Mouse (Mus musculus) Muller cell, postnatal 12 days (primary cell): Measurements from ENCODE around the gene Cpeb1.

ENCODE experiments used
- DNase-seq: peaks from one replicate; pipeline ENCODE4 v3.0.0-alpha.2; 2015; ENCODE audit errors: inconsistent ontology term

Gene Cpeb1

DNA sequence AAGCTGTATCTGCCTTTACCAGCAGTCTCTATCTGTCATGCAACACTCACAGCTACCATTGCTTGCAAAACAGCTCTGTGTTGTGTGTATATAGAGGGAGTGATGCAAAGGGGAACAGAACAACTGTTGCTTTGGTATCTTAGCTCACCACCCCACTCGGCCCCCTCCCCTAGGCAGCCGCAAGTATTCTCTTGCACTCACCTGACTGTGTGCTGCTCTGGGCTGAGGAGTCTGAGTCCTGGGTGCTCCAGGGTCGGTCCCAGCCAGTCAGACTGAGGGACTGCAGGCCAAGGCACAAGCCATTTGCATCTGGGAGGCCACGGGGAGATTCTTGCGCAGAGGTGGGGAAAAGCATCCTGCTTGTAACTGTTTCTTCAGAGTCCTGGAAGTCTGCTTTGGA is 83.5 kb downstream of the Cpeb1 start:
- no peak for DNase-seq

DNA sequence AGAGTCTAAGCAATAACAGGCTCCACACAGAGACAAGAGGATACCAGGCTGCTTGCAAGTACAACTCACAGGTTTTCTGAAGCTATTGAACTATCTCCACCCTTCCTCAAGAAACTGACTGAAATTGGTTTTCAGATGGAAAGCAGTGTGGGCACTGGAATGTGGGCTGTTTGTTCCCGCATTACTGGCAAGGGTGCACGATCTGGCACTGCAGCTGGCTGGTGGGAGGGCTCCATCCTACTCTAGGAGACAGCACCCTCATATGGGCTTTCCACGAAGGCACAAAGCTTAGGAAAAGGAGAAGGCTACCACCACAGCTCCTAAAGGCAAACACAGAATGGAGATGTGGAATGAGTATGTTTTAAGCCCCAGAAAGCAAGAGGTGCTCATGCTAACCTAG is 85.5 kb downstream of the Cpeb1 start:
- peak; percentile 30 for DNase-seq

DNA sequence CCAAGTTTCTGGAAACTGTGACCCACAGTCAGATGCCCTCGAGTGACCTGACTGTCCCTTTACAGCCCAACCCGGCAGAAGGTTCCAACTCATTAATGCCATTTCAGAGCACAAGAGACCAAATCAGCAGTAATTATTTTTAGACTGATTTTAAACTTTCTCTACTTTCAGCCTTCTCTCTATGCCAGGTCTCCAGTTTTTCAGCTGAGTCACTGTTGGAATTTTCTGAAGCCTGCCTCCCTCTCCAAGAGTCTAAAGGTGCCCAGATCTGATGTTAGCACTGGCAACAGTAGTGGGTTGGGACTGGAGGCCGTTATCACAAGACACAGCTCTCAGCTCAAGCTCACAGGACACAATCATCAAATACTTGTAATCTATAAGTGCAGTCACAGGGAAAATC is 87.3 kb downstream of the Cpeb1 start:
- peak; percentile 66 for DNase-seq

DNA sequence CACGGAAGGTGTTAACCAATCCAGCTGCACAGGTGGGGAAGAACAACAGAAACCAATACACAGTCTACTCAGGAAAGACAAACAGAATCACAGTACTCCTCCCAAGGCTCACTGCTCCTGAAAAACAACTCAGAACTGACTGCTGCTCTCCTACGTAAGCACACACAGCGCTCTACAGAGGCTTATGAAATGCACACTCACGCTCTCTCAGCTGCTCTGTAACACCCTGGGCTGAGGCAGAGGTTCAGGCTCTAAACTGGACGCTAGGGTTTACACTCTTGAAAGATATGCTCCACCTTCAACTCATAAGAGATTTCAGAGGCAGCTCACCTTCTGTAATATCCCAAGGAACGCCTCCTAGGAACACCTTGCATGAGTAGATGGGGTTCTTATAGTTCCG is 98.3 kb downstream of the Cpeb1 start:
- no peak for DNase-seq

DNA sequence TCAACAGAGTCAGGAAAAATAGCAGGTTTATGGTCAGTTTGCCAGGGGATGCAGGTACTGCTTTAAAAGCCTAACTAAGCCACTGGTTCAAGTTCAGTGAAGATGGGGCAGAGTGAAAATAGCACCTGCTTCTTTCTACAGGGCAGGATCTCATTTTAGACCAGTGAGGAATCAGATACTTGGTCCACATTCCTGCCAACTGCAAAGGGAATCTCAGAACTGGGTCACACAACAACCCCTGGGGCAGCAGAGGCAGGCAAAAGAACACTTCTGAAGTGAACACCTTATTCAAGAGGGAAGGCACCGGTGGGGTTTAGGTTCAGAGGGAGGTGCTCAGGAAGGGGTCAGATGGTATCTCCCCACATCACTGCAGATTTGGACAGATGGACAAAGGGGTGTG is 98.9 kb downstream of the Cpeb1 start:
- DNase-seq: no peak

DNA sequence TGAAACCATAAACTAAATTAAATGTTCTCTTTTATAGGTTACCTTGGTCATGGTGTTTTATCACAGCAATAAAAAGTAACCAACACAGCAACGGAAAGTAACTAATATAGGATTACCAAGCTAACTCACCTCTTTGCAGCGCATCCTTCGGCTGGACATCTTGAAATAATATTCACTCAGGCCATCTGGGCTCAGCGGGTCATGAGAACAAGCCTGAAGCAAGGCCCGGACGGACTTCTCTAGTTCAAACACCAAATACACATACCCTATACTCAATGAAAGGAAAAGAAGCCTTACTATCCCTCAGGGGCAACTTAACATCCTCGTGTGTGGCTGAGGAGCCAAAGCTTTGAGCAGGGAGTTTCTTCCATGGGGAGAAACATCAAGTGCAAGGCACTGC is 99.5 kb downstream of the Cpeb1 start:
- no peak for DNase-seq

DNA sequence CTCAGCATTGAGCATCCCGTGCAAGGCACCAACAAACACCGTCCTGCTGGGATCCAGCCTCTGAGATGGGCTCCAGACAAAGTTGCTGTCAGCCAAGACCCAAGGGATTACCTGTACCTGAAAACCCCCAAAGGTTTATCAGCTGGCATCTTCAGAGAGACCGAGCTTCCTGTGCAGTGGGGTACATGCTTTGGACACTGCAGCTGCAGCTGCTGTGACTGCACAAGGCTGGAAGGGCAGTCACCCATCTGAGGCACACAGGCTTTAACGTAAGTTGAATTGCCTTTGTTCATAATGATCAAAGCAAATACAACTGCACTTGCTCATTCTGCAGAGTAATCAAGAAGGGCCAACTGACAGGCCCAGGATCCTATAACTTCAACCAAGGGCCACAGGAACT is 103.4 kb downstream of the Cpeb1 start:
- no peak for DNase-seq

DNA sequence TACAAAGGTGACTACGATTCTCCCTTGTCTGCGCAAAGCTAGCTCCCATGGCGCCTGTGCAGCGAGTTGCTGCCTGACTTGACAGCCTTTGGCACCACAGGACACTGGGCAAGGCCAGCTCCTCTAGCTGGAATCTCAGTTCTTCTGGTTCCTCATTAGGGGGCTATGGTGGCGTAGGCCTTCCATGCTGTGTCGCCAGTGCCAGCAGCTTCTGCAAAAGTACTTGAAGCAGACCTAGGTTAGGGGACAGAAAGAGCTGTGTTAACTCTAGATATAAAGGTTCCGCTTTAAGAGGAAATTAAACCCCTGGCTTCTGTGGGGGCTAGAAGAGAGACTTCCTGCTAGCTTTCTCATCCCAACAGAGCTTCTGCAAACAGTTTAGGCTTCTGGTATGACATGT is 107.1 kb downstream of the Cpeb1 start:
- DNase-seq: no peak

DNA sequence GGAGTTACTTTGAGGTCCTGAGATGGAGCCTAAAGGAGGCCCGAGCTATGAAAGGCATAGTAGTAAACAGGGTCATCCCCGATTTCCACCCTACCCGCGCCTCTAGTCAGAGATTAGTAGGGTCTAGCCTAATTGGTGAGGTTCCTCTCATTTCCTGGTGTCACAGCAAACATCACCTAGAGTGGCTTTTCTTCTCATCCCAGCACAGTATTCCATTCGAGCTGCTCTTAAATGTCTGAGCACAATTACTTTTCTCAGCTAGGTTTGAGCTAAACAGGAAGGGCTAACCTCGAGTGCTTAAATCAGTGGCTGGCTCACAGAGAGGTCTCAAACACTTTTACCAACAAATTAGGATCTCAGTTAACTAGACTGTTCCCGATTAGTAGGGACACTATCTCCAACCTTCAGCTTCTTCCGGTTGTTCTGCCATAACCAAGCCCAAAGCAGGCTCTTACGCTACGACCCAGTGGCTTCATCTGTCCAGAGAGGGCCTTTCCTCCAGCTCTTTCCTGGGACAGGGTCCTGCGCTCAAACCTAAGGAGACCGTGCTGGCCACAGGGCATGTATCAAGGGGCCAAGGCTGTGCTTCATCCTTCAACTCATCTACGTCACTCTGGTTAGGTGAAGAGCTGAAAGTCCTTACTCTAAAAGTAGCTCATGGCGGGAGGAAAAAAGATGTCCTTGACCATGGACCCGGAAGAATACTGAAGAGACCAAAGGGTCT is 109.7 kb downstream of the Cpeb1 start:
- DNase-seq: no peak

DNA sequence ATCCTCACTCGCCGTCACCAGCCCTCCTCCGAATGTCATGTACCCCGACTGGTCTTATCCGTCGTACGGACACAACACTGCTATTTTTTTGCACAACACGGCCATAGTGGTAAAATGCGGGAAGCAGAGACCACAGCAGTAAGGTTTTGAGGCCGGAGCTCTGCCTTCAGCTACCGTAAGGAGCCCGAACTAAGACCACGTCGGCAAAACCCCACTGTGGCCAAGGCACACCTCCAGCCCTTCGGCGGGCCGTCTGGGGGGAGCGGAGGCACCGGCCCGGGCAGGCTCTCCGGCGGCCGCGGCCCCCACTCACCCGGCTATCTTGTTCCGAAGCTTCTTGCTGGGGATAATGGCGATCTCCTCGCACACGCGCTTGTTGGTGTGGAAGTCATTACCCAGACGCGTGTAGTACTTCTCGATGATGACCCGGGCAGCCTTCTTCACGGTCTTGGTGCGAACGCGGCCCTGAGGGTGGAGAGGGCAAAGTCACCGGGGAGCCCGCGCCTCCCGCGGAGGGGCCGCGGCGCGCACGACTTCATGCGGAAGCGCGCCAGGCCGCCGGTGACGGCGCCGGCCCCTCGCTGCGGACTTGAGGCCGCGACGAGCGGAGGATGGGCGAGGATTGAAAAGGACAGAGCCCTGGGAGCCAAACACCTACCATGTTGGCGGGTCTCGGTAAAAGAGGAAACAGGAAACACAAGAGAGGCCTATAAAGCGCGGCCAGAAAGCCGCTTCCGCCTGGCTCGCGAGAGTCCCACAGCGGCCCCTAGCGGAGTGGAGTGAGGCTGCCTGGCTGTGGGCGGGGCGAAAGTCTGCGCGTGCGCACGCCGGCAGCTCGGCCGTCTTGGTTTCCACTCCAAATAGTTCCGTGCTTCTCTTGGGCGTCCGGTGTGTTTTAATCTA is 110.5 kb downstream of the Cpeb1 start, which contains the start of gene Rps17:
Gene Rps17 (minus strand): TSS at position 711 of the 903 bp plus-strand sequence.
- DNase-seq: peak; percentile 92

DNA sequence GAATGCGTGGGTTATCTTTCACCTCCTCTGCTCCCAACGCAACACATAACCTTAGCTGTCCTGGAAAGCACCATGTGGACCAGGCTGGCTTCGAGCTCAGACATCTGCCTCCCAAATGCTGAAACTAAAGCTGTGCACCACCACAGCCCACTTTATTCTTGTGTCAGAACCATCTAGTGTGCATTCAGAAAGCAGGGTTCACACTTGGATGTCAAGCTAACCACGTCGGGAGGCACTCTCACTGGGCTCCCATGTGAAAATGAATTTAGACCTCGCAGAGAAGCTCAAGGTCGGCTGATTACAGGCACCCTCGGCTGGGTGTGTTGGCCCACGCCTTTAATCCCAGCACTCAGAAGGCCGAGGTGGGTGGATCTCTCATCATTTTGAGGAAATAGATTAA is 111.4 kb downstream of the Cpeb1 start:
- no peak for DNase-seq

DNA sequence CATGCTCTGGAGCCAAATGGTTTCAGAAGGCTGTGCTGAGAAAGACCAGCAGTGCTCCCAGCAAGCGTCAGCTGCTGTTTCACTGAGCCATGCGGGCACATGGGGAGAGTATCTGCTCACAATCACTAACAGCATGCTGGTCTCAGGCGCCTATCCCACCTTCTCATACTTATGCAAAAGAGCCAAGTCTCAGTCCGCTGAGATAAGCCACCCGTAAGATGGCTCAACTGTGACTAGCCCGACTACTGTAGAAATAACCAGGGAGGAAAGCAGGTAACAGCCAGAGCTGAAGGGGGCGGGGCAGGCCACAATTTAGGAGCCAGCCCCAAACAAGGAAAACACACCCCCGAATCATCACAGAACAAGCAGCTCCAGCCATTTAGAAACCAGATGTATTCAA is 111.9 kb downstream of the Cpeb1 start:
- DNase-seq: no peak

DNA sequence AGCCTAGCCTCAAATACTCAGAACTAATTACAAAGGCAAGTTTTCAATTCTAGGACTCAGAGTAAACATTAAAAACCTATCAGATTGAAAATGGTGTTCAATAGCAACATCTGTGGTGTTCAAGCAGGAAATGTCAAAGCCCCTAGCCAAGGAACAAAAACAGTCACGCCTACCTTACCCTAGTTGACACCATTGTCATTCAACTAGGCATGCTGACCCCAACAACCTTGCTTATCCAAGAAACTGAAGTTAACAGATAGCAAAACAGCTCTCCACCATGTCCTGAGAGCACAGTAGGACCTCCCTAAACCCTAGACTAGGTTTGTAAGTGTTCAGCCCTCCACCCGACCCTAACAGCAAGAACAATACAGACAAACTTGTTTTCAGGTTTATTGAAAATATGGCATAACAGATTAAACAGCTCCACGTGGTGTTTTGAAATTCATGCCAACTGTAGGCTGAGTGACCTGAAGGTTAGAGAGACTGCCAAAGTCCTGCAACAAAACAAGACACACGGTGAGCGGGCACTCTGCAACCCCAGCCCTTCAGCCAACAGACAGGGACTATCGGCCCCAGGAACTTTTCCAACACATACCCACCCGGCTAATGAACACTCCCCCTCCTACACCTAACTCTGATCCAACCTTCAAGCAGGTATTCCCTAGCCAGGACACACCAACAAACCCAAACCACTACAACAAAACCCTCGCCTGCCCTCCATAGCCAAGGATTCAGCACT is 112.7 kb downstream of the Cpeb1 start:
- DNase-seq: no peak

DNA sequence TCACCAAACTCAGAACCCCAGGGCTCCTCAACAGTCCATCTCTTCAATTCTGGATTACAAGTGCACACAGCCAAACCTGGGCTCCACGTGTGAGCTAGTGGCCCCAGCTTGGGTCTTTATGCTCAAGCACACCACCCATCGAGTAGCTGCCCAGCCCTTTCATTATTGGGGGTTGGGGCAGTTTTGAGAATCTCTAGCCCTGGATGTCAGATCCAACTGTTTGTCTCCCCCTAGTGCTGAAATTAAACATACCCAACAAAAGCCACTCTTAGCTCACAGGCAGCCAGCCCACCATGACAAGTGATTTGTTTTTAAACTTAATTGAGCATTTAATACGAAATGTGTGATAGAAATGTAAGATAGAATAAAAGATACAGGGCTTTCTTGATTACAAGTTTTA is 113.7 kb downstream of the Cpeb1 start:
- DNase-seq: peak; percentile 35

DNA sequence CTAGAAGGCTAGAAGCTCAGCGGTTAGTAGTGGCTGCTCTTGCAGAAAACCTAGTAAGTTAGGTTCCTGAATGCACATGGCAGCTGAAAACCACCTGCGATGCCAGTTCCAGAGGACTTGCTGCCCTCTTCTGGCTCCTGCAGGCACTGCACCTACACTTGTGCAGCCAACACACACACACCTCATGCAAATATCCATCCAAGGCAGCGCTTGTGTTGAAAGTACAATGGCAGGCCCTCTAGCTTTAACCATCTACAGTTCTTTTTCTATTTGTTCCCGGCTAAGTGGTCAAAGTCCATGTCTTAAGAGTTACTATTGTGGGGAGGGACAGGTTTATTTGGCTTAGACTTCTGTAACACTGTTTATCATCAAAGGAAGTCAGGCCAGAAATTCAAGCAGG is 115.5 kb downstream of the Cpeb1 start:
- DNase-seq: no peak

DNA sequence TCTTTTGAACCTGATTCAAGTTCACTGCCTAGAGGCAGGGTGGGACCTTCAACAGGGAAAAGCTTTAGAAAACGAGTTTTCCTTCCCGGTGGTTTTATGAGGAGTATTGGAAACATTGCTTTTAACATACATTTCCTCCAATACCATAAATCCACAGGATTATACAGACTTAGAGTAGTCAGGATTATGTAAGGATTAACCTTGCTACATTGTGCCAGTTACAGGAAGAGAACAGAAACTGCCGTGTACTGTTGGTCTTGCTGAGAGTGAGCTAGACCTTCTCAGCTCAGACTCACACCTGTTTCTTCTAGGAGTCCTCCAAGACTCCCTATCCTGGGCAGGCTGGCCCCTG is 116.8 kb downstream of the Cpeb1 start:
- DNase-seq: no peak

DNA sequence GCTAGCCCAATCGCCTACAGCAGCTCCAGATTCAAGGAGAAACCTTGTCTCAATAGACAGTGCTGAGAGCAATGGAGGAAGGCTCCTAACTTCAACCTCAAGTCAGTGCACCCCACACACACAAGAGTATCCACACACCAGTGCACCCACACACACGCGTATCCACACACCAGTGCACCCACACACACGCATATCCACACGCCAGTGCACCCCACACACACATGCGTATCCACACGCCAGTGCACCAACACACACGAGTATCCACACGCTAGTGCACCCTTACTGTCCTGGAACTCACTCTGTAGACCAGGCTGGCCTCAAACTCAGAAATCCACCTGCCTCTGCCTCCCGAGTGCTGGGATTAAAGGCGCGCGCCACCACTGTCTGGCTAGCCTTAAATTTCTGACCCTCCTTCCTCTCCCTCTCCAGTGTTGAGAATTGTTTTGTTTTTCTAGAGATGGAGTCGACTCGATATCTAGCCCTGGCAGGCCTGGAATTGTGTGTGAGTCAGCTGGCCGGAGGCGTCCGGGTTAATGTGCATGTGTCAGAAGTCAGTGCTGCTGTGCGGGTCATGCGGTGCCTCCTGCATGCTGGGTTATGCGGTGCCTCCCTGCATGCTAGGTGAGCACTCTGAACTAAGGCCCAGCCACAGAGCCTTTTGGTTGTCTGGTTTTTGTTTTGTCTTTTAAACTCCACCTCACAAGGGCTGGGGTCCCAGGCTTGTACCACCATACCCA is 117.3 kb downstream of the Cpeb1 start:
- DNase-seq: no peak

DNA sequence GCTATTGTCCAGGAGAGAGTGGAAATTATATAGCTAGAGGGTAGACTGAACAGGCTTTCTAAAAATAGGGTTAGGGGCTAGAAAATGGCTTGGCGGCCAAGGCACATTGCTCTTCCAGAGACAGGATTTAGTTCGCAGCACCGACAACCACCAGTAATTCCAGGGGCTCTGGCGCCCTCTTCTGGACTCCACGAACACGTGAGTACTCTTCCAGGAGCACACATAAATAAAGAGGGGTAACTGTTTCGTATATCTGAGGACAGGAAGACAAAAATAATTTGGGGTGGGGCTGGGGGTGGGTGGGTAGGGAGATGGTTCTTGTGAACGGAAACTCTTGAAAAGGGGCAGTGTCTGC is 118.9 kb downstream of the Cpeb1 start:
- DNase-seq: peak; percentile 35

DNA sequence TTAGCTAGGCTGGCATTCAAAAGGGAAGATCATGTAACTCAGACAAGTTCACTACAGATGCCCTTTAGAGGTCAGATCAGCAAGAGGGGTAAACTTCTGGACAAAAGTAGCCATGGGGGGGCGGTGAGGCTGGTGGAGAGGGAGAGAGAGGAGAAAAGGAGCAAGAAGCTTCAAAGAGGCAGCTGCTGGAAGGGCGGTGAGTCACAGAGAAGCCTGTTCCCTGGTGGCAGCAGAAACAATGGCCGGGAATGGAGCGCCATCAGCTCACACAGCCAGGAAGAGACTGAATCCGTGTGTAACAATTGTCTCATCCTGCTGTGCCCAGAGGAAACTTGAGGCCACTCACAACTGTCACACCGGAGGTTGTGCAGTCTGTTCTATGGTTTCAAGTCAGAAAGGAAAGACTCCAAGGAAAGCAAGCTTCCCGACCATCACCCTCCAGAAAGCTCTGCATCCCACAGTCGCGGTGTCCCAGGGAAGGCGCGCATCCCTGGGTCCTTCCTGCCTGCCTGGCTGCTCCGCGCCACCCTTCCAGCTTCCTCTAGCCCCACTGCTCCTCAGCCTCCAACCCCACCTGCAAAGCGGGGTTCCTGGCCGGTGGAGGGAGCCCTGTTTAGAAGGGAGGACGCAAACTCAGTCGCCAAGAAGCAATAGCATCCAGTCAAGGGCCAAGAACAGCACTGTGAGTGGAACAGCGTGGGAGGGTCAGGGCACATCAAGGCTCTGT is 119.4 kb downstream of the Cpeb1 start:
- DNase-seq: peak; percentile 84

DNA sequence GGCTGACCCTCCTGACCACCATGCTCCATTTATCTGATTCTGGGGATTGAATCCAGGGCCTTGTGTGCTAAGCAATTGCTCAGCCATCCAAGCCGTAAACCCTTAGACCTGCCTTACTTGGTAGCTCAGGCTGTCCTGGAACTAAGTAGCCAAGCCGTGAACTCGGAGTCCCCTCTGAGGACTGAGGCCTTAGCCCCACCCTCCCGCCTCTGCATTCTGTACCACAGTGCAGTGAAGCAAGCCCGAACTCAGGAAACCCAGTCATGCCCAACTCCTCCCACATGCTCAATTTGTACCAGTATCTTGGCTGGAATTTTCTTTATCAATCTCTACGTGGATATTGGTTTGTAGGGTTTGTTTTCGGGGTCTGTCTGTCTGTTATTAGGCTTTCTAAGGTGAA is 123.4 kb downstream of the Cpeb1 start:
- no peak for DNase-seq

DNA sequence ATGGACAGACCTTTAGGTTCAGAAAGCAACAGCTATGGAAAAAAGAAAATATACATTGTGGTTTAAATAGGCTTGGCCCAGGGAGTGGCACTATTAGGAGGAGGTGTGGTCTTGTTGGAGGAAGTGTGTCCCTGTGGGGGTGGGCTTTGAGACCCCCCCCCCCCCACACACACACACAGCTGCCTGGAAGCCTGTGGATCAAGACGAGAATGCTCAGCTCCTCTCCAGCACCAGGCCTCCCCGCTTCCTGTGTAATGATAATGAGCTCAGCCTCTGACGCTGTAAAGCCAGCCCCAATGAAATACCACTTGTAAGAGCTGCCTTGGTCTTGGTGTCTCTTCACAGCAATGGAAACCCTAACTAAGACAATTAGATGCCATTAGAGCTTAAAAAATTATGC is 124.5 kb downstream of the Cpeb1 start:
- DNase-seq: no peak
